Mouse (Mus musculus) kidney, adult 2 months (tissue): ENCODE measurements around the gene Lhfpl2.

ENCODE experiments used
- CTCF ChIP-seq: fragments of 200-500 bp; conservative IDR thresholded peaks from 2 replicates; pipeline ENCODE4 v1.5.1; 2011; ENCODE audit warnings: low read depth, mild to moderate bottlenecking, control low read depth, low read length, moderate library complexity, mixed read lengths; ENCODE audit not compliant: insufficient read depth, insufficient read length
- POLR2A ChIP-seq: fragments of 200-500 bp; IDR thresholded peaks from one replicate; pipeline ENCODE4 v1.6.1; 2011; ENCODE audit warnings: low read depth, low read length, control low read depth

GRCm38 (mm10) chr13:94154512-94155296 lies 97.1 kb downstream of the Lhfpl2 start:
- TF ChIP-seq CTCF = no peak
- TF ChIP-seq POLR2A = no peak
